Mouse (Mus musculus) bone marrow, adult 2 months (tissue): ENCODE data around the gene Mamstr.

Source experiments
- CTCF ChIP-seq: fragments of 200-500 bp; IDR thresholded peaks from 2 replicates; pipeline ENCODE4 v1.5.1; 2011; ENCODE audit warnings: low read length, control low read depth; ENCODE audit not compliant: control insufficient read depth, insufficient read depth
- POLR2A ChIP-seq: fragments of 200-500 bp; IDR thresholded peaks from 2 replicates; pipeline ENCODE4 v1.6.1; 2011; ENCODE audit warnings: low read depth, mild to moderate bottlenecking, control low read depth, low read length, borderline replicate concordance; ENCODE audit not compliant: control insufficient read depth

DNA sequence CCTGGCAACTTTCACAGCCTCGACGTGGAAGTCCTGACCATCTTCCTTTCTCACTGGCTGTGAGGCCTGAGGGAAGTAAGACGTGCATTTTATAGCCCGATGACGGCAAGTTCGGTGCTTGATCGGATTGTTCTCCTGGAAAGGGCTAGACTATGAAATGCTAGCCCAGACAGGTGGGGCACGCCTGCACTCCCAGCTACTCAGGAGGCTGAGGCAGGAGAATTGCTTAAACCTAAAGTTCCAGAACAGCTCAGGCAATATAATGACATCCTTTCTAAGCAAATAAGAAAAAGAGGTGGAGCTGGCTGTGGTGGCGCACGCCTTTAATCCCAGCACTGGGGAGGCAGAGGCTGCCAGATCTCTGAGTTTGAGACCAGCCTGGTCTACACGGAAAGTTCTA is 16.3 kb upstream of the Mamstr start:
- TF ChIP-seq CTCF: no peak
- TF ChIP-seq POLR2A: no peak
